Mouse (Mus musculus): Measurements from ENCODE around the gene Acsl3. TPM values are rescaled to one million over a fixed set of nuclear protein-coding genes. Genes with fewer than 3 reads are reported as not detected.

Acsl3 gene
- total RNA-seq, 4 experiments from 2014 or later = 28.5 to 36.8 (median 34.4) TPM

DNA sequence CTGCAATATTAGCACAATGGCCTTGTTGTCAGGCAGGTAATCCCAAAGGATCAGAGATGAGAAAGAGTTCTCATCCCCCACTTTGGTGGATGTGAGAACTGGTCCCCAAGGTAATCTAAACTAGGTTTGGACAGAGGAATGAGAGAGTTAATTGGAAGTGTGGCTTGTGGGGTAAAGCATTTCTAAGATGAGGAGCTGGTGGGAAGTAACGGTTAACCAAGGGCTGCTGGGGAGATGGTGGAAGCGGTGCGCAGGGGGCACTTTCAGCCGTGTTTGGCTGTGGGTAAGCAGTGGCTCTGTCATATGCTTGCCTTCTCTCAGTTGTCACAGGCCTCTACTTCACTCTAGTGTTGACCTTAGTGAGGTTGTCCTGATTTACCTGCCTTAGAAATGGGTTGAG lies 85.7 kb downstream of the Acsl3 start:
- no peak for DNase-seq

DNA sequence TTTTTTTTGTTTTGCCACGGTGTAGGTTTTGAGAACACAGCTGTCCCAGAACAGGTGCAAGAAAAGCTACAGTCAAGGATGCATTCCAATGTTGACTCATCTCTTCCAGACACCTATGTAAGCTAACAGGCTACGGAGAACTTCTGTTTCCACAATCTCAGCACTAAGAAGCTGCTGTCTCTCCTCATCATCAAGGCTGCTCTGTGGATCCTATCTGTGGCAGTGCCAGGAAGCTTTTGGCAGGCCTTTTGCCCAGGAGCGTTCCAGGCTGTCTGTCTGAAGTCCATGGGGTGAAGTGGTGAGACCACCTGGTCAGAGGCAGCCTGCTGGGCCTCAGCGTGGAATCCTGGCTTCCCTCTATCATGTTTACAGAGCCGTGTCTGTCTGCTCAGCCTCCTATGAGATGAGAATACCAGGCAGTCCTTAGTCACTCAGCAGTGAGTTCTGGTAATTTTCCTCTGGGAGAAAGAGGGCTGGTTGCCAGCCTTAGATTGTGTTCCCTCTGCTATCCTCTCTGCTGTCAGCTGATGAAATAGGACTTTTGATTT lies 87.7 kb downstream of the Acsl3 start:
- DNase-seq = peak; percentile 71

Other genes with a start within 250 kb of the Acsl3 start
- gene Farsb, start 168.9 kb upstream of the Acsl3 start, total RNA-seq (2022) = 10 to 100 TPM; 56.5 to 81.0 (median 69.4) TPM
- gene Mogat1, start 146.8 kb upstream of the Acsl3 start, total RNA-seq (2022) = 1 to 10 TPM; 2.3 to 4.2 (median 2.5) TPM
- under 1 TPM; 0.09 to 0.40 (median 0.29) TPM for gene BC035947, start 145.7 kb upstream of the Acsl3 start, total RNA-seq (2022)
- 1 to 10 TPM; 4.0 to 8.7 (median 5.4) TPM for gene Utp14b, start 213 bp downstream of the Acsl3 start, total RNA-seq (2022)
- gene Kcne4, start 158.9 kb downstream of the Acsl3 start, total RNA-seq (2022) = 1 to 10 TPM; 6.7 to 9.8 (median 8.4) TPM